Mouse (Mus musculus) stomach, postnatal 0 days (tissue): ENCODE measurements around the gene Lrp11. TPM values are rescaled to one million over a fixed set of nuclear protein-coding genes. Genes with fewer than 3 reads are reported as not detected.

Experiments used
- ATAC-seq: fragments of 200-750 bp; cut with Nextera tagmentation; 2 replicates; pipeline ENCODE4 v1.8.0; 2017; ENCODE audit not compliant: low FRiP score, low TSS enrichment
- DNase-seq: peaks from one replicate; pipeline ENCODE4 v3.0.0-alpha.2; 2016; ENCODE audit warnings: low spot score
- H3K27ac ChIP-seq: fragments of 300-500 bp; sonication (generic); replicated peaks from 2 replicates; pipeline ENCODE4 v1.5.1; 2014; ENCODE audit warnings: mild to moderate bottlenecking, control low read depth
- H3K27me3 ChIP-seq: fragments of 300-500 bp; sonication (generic); 2 replicates; pipeline ENCODE4 v1.6.1; 2014; ENCODE audit warnings: low read length; ENCODE audit not compliant: control insufficient read depth, insufficient read depth
- H3K36me3 ChIP-seq: fragments of 300-500 bp; sonication (generic); 2 replicates; pipeline ENCODE4 v1.6.1; 2014; ENCODE audit warnings: low read length, mixed read lengths; ENCODE audit not compliant: control insufficient read depth, insufficient read depth
- H3K4me1 ChIP-seq: fragments of 300-500 bp; sonication (generic); replicated peaks from 2 replicates; pipeline ENCODE4 v1.6.1; 2014; ENCODE audit warnings: antibody characterized with exemption; ENCODE audit not compliant: control insufficient read depth, insufficient read depth
- H3K4me2 ChIP-seq: fragments of 300-500 bp; sonication (generic); replicated peaks from 2 replicates; pipeline ENCODE4 v1.6.1; 2014; ENCODE audit warnings: low read depth, mild to moderate bottlenecking, control low read depth, moderate library complexity
- H3K4me3 ChIP-seq: fragments of 300-500 bp; sonication (generic); 2 replicates; pipeline ENCODE4 v1.5.1; 2014; ENCODE audit warnings: low read depth, low read length, control low read depth
- H3K9ac ChIP-seq: fragments of 300-500 bp; sonication (generic); 2 replicates; pipeline ENCODE4 v1.6.1; 2014; ENCODE audit warnings: mild to moderate bottlenecking, low read length, control low read depth, mixed read lengths
- H3K9me3 ChIP-seq: fragments of 300-500 bp; sonication (generic); 2 replicates; pipeline ENCODE4 v1.6.1; 2016; ENCODE audit warnings: low read length; ENCODE audit not compliant: control insufficient read depth
- CTCF ChIP-seq: IDR thresholded peaks from 2 replicates; pipeline ENCODE4 v1.5.1; 2016; ENCODE audit warnings: antibody characterized with exemption, low read depth, mild to moderate bottlenecking, moderate library complexity
- EP300 ChIP-seq: optimal IDR thresholded peaks from 2 replicates; pipeline ENCODE3; 2016; ENCODE audit warnings: antibody characterized with exemption
- WGBS: fragments of 180-500 bp; shearing (Covaris S2); extraction: QIAGEN DNeasy Blood & Tissue Kit; methylation state at CpG from one replicate; pipeline ENCODE4 v1.1.7; 2014; 5-methylcytosine and 5-hydroxymethylcytosine counted together
- polyA plus RNA-seq: library from polyadenylated mRNA; unstranded; fragments of >200 nt; fragmentation: Nextera tagmentation; extraction: Ambion mirVana; gene quantifications from 2 replicates; pipeline ENCODE4 v1.2.1, GENCODE M21; 2015

The Lrp11 gene
- polyA plus RNA-seq, 1 experiment from 2014 or later: 2.9 TPM

DNA sequence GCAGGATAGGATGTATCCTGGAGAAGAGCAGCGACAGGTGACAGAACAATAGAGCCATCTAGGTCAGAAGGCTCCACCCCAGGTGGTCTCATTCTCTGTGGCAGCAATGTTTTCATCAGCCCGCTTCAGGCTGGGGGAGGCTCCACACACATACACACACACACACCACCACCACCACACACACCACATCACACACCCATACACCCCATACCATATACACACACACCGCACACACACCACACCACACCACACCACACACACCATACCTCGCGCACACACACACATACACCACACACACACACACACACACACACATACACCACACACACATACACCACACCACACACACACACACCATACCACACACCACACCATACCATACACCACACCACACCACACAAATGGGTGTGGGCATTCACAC lies 30.2 kb downstream of the Lrp11 start:
- H3K27ac ChIP-seq: no peak overlapping the region
- no peak for DNase-seq
- ATAC-seq: no peak
- H3K4me2 ChIP-seq: no peak overlapping the region
- no peaks in the 10 kb centered on the region for H3K36me3 ChIP-seq
- H3K4me3 ChIP-seq: no peak overlapping the region
- H3K4me1 ChIP-seq: no peaks in the 10 kb centered on the region
- WGBS: 89% methylated on average over 5 of the region's 5 CpGs
- no peaks in the 10 kb centered on the region for H3K9me3 ChIP-seq
- H3K9ac ChIP-seq: no peak overlapping the region
- TF ChIP-seq CTCF (no peak), EP300 (no peak)
- no peaks in the 10 kb centered on the region for H3K27me3 ChIP-seq

DNA sequence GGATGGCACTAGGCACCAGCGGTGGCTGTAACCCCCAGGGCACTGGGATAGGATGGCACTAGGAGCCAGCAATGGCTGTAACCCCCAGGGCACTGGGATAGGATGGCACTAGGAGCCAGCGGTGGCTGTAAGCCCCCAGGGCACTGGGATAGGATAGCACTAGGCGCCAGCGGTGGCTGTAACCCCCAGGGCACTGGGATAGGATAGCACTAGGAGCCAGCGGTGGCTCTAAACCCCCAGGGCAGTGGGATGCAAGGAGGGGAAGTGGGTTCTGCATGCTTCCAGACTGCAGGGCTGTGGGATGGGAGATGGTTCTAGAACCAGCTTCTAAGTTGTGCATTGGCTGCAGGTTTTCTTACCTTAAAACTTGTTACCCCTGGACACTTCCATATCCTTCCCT lies 31.1 kb downstream of the Lrp11 start:
- H3K36me3 ChIP-seq: no peaks in the 10 kb centered on the region
- WGBS: 76% methylated on average over 5 of the region's 5 CpGs
- TF ChIP-seq EP300 (no peak), CTCF (no peak)
- H3K9me3 ChIP-seq: no peaks in the 10 kb centered on the region
- no peak overlapping the region for H3K9ac ChIP-seq
- no peak for ATAC-seq
- H3K4me2 ChIP-seq: no peak overlapping the region
- H3K27me3 ChIP-seq: no peaks in the 10 kb centered on the region
- H3K4me1 ChIP-seq: no peaks in the 10 kb centered on the region
- H3K4me3 ChIP-seq: no peak overlapping the region
- DNase-seq: no peak
- no peak overlapping the region for H3K27ac ChIP-seq

DNA sequence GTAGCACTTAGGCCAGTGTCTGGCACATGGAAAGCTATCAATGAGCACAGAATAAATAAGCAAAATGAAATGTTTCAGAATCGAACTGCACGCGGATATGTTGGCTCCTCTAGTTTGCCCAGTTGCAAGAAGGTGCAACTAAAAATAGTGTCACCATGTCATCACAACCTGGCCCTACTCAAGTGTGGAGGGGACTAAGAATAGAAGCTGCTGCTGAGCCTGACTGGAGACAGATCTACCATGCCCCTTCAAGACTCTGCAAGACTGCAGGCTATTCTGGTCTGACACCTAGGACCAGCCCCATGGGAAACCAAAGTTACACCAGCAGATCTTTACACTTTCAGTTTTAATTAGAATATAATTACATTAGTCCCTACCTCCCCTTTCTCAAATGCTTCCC lies 32.8 kb downstream of the Lrp11 start:
- DNase-seq: no peak

GRCm38 (mm10) chr10:7623861-7624518 lies 34.4 kb downstream of the Lrp11 start:
- no peak overlapping the region for H3K4me3 ChIP-seq
- ATAC-seq: no peak
- TF ChIP-seq EP300 (no peak), CTCF (no peak)
- H3K36me3 ChIP-seq: peaks cover under 1% of the 10 kb centered on the region; the same call in 1 of the 2 replicates
- no peak overlapping the region for H3K4me2 ChIP-seq
- DNase-seq: no peak
- H3K27me3 ChIP-seq: no peaks in the 10 kb centered on the region
- no peaks in the 10 kb centered on the region for H3K4me1 ChIP-seq
- no peak overlapping the region for H3K9ac ChIP-seq
- no peaks in the 10 kb centered on the region for H3K9me3 ChIP-seq
- no peak overlapping the region for H3K27ac ChIP-seq
- 90% methylated on average over 3 of the region's 3 CpGs for WGBS

More for the DNA sequence above, 32.8 kb downstream of the Lrp11 start:
- H3K4me3 ChIP-seq: no peak overlapping the region
- no peaks in the 10 kb centered on the region for H3K9me3 ChIP-seq
- H3K9ac ChIP-seq: no peak overlapping the region
- no peak overlapping the region for H3K4me2 ChIP-seq
- ATAC-seq: no peak
- 80% methylated on average over 3 of the region's 3 CpGs for WGBS
- H3K27me3 ChIP-seq: no peaks in the 10 kb centered on the region
- H3K36me3 ChIP-seq: no peaks in the 10 kb centered on the region
- no peaks in the 10 kb centered on the region for H3K4me1 ChIP-seq
- TF ChIP-seq EP300: no peak
- TF ChIP-seq CTCF: no peak
- no peak overlapping the region for H3K27ac ChIP-seq

GRCm38 (mm10) chr10:7629092-7629491 lies 39.5 kb downstream of the Lrp11 start:
- 91% methylated on average over 4 of the region's 4 CpGs for WGBS
- ATAC-seq (no peak), DNase-seq (no peak)
- Histone ChIP-seq H3K4me3 (no peak overlapping the region), H3K4me1 (no peaks in the 10 kb centered on the region), H3K4me2 (no peak overlapping the region), H3K27me3 (no peaks in the 10 kb centered on the region), H3K9me3 (no peaks in the 10 kb centered on the region), H3K27ac (no peak overlapping the region), H3K36me3 (peaks cover 5% of the 10 kb centered on the region; the same call in 1 of the 2 replicates), H3K9ac (no peak overlapping the region)
- no peak for TF ChIP-seq EP300
- no peak for TF ChIP-seq CTCF

GRCm38 (mm10) chr10:7630286-7630685 lies 40.7 kb downstream of the Lrp11 start:
- no peak overlapping the region for H3K27ac ChIP-seq
- H3K9me3 ChIP-seq: no peaks in the 10 kb centered on the region
- 86% methylated on average over 5 of the region's 5 CpGs for WGBS
- ATAC-seq (no peak), DNase-seq (no peak)
- TF ChIP-seq CTCF (no peak), EP300 (no peak)
- no peak overlapping the region for H3K4me2 ChIP-seq
- H3K27me3 ChIP-seq: no peaks in the 10 kb centered on the region
- peaks cover 5% of the 10 kb centered on the region; the same call in 1 of the 2 replicates for H3K36me3 ChIP-seq
- H3K9ac ChIP-seq: no peak overlapping the region
- no peaks in the 10 kb centered on the region for H3K4me1 ChIP-seq
- no peak overlapping the region for H3K4me3 ChIP-seq
